Mouse (Mus musculus): ENCODE data around the gene Grb2. TPM values are rescaled to one million over a fixed set of nuclear protein-coding genes. Genes with fewer than 3 reads are reported as not detected.

The Grb2 gene
- polyA plus RNA-seq, 1 experiment from 2014 or later, result 176 TPM

GRCm38 (mm10) chr11:115693979-115694578 is 14.3 kb downstream of the Grb2 start:
- WGBS, result 92% methylated on average over 12 of the region's 12 CpGs
- H3K4me3 ChIP-seq (replicated peaks), result no peak overlapping the region

GRCm38 (mm10) chr11:115692800-115693199 is 15.6 kb downstream of the Grb2 start:
- no peak overlapping the region for H3K4me2 ChIP-seq (replicated peaks)
- peaks cover 23% of the 10 kb centered on the region for H3K4me1 ChIP-seq (replicated peaks)
- no peak overlapping the region for H3K4me3 ChIP-seq (replicated peaks)
- no peak for ATAC-seq
- no peak overlapping the region for H3K9ac ChIP-seq (replicated peaks)
- H3K9me3 ChIP-seq, result no peaks in the 10 kb centered on the region
- peaks cover 16% of the 10 kb centered on the region for H3K36me3 ChIP-seq
- H3K27ac ChIP-seq, result no peak overlapping the region
- H3K27me3 ChIP-seq, result no peaks in the 10 kb centered on the region
- 82% methylated on average over 5 of the region's 5 CpGs for WGBS

More at GRCm38 (mm10) chr11:115693979-115694578, 14.3 kb downstream of the Grb2 start:
- Histone ChIP-seq H3K9ac (replicated peaks) (no peak overlapping the region), H3K27me3 (no peaks in the 10 kb centered on the region), H3K27ac (no peak overlapping the region), H3K9me3 (no peaks in the 10 kb centered on the region), H3K36me3 (peaks cover 13% of the 10 kb centered on the region), H3K4me1 (replicated peaks) (peaks cover 31% of the 10 kb centered on the region), H3K4me2 (replicated peaks) (no peak overlapping the region)
- ATAC-seq, result no peak

- peaks cover 11% of the 10 kb centered on the region; the same call in 1 of the 2 replicates for H3K36me3 ChIP-seq
- no peak overlapping the region for H3K4me3 ChIP-seq (replicated peaks)
- H3K9ac ChIP-seq (replicated peaks), result no peak overlapping the region
- no peak for ATAC-seq
- 95% methylated on average over 2 of the region's 2 CpGs for WGBS
- no peaks in the 10 kb centered on the region for H3K9me3 ChIP-seq
- H3K4me1 ChIP-seq (replicated peaks), result peaks cover 14% of the 10 kb centered on the region
- H3K27ac ChIP-seq, result no peak overlapping the region
- no peak overlapping the region for H3K4me2 ChIP-seq (replicated peaks)
- H3K27me3 ChIP-seq, result no peaks in the 10 kb centered on the region
These were observed 16.4 kb downstream of the Grb2 start for GRCm38 (mm10) chr11:115691976-115692375.

- no peaks in the 10 kb centered on the region for H3K9me3 ChIP-seq
- no peak overlapping the region for H3K4me2 ChIP-seq (replicated peaks)
- H3K27ac ChIP-seq, result no peak overlapping the region
- 95% methylated on average over 5 of the region's 5 CpGs for WGBS
- peaks cover 10% of the 10 kb centered on the region for H3K4me1 ChIP-seq (replicated peaks)
- no peak for ATAC-seq
- H3K36me3 ChIP-seq, result peaks cover 11% of the 10 kb centered on the region; the same call in 1 of the 2 replicates
- H3K4me3 ChIP-seq (replicated peaks), result no peak overlapping the region
- H3K27me3 ChIP-seq, result no peaks in the 10 kb centered on the region
- no peak overlapping the region for H3K9ac ChIP-seq (replicated peaks)
These were observed 16.9 kb downstream of the Grb2 start for GRCm38 (mm10) chr11:115691511-115691910.

GRCm38 (mm10) chr11:115691013-115691412 is 17.4 kb downstream of the Grb2 start:
- Histone ChIP-seq H3K27ac (no peak overlapping the region), H3K9ac (replicated peaks) (no peak overlapping the region), H3K36me3 (peaks cover 11% of the 10 kb centered on the region; the same call in 1 of the 2 replicates), H3K27me3 (no peaks in the 10 kb centered on the region), H3K9me3 (no peaks in the 10 kb centered on the region), H3K4me1 (replicated peaks) (peaks cover 6% of the 10 kb centered on the region; the same call in 1 of the 2 replicates), H3K4me2 (replicated peaks) (no peak overlapping the region), H3K4me3 (replicated peaks) (no peak overlapping the region)
- ATAC-seq, result no peak
- 91% methylated on average over 5 of the region's 5 CpGs for WGBS

- Histone ChIP-seq H3K9me3 (no peaks in the 10 kb centered on the region), H3K4me3 (replicated peaks) (no peak overlapping the region), H3K4me2 (replicated peaks) (no peak overlapping the region), H3K27me3 (no peaks in the 10 kb centered on the region), H3K4me1 (replicated peaks) (no peaks in the 10 kb centered on the region; the same call in 1 of the 2 replicates), H3K27ac (no peak overlapping the region), H3K9ac (replicated peaks) (no peak overlapping the region), H3K36me3 (peaks cover 11% of the 10 kb centered on the region; the same call in 1 of the 2 replicates)
- 94% methylated on average over 5 of the region's 5 CpGs for WGBS
- ATAC-seq, result no peak
These were observed 18.0 kb downstream of the Grb2 start for GRCm38 (mm10) chr11:115690356-115690755.

GRCm38 (mm10) chr11:115689137-115689915 is 19.1 kb downstream of the Grb2 start:
- Histone ChIP-seq H3K27ac (no peak overlapping the region), H3K9ac (replicated peaks) (no peak overlapping the region), H3K4me3 (replicated peaks) (no peak overlapping the region), H3K36me3 (peaks cover 11% of the 10 kb centered on the region; the same call in 1 of the 2 replicates), H3K27me3 (no peaks in the 10 kb centered on the region), H3K9me3 (no peaks in the 10 kb centered on the region), H3K4me1 (replicated peaks) (no peaks in the 10 kb centered on the region), H3K4me2 (replicated peaks) (no peak overlapping the region)
- no peak for ATAC-seq
- WGBS, result 97% methylated on average over 14 of the region's 14 CpGs

- peaks cover 25% of the 10 kb centered on the region for H3K36me3 ChIP-seq
- ATAC-seq, result no peak
- H3K4me3 ChIP-seq (replicated peaks), result no peak overlapping the region
- H3K27ac ChIP-seq, result no peak overlapping the region
- no peaks in the 10 kb centered on the region for H3K9me3 ChIP-seq
- H3K4me1 ChIP-seq (replicated peaks), result no peaks in the 10 kb centered on the region
- no peaks in the 10 kb centered on the region for H3K27me3 ChIP-seq
- no peak overlapping the region for H3K9ac ChIP-seq (replicated peaks)
- WGBS, result 95% methylated on average over 6 of the region's 6 CpGs
- H3K4me2 ChIP-seq (replicated peaks), result no peak overlapping the region
These were observed 22.0 kb downstream of the Grb2 start for GRCm38 (mm10) chr11:115686369-115686768.

- Histone ChIP-seq H3K36me3 (peaks cover 25% of the 10 kb centered on the region), H3K9me3 (no peaks in the 10 kb centered on the region), H3K4me3 (replicated peaks) (no peak overlapping the region), H3K9ac (replicated peaks) (no peak overlapping the region), H3K4me2 (replicated peaks) (no peak overlapping the region), H3K4me1 (replicated peaks) (no peaks in the 10 kb centered on the region), H3K27me3 (no peaks in the 10 kb centered on the region), H3K27ac (no peak overlapping the region)
- 90% methylated on average over 7 of the region's 7 CpGs for WGBS
- ATAC-seq, result no peak
These were observed 22.4 kb downstream of the Grb2 start for GRCm38 (mm10) chr11:115685954-115686353.

GRCm38 (mm10) chr11:115684877-115685276 is 23.5 kb downstream of the Grb2 start:
- Histone ChIP-seq H3K4me2 (replicated peaks) (no peak overlapping the region), H3K27me3 (no peaks in the 10 kb centered on the region), H3K36me3 (peaks cover 25% of the 10 kb centered on the region), H3K4me3 (replicated peaks) (no peak overlapping the region), H3K4me1 (replicated peaks) (no peaks in the 10 kb centered on the region), H3K27ac (no peak overlapping the region), H3K9ac (replicated peaks) (no peak overlapping the region), H3K9me3 (no peaks in the 10 kb centered on the region)
- WGBS, result 95% methylated on average over 6 of the region's 6 CpGs
- ATAC-seq, result no peak

- no peaks in the 10 kb centered on the region for H3K9me3 ChIP-seq
- no peaks in the 10 kb centered on the region for H3K27me3 ChIP-seq
- H3K27ac ChIP-seq, result no peak overlapping the region
- peaks cover 20% of the 10 kb centered on the region for H3K36me3 ChIP-seq
- 86% methylated on average over 5 of the region's 5 CpGs for WGBS
- no peak overlapping the region for H3K4me3 ChIP-seq (replicated peaks)
- no peaks in the 10 kb centered on the region for H3K4me1 ChIP-seq (replicated peaks)
- no peak overlapping the region for H3K9ac ChIP-seq (replicated peaks)
- ATAC-seq, result no peak
- no peak overlapping the region for H3K4me2 ChIP-seq (replicated peaks)
These were observed 25.1 kb downstream of the Grb2 start for GRCm38 (mm10) chr11:115683326-115683725.

GRCm38 (mm10) chr11:115682411-115682810 is 26.0 kb downstream of the Grb2 start:
- 95% methylated on average over 3 of the region's 3 CpGs for WGBS
- peaks cover 26% of the 10 kb centered on the region for H3K36me3 ChIP-seq
- no peak overlapping the region for H3K4me3 ChIP-seq (replicated peaks)
- H3K27ac ChIP-seq, result no peak overlapping the region
- no peak for ATAC-seq
- H3K4me2 ChIP-seq (replicated peaks), result no peak overlapping the region
- no peaks in the 10 kb centered on the region for H3K9me3 ChIP-seq
- H3K4me1 ChIP-seq (replicated peaks), result no peaks in the 10 kb centered on the region
- H3K9ac ChIP-seq (replicated peaks), result no peak overlapping the region
- H3K27me3 ChIP-seq, result no peaks in the 10 kb centered on the region

All from midbrain, embryonic 13.5 days (tissue).